Mouse (Mus musculus): Measurements from ENCODE around the gene Oxct2b. TPM values are rescaled to one million over a fixed set of nuclear protein-coding genes. Genes with fewer than 3 reads are reported as not detected.
A peak's percentile ranks its signal among the peaks of the same experiment; 100 is the strongest.

The Oxct2b gene
- polyA plus RNA-seq, 1 experiment, result 237 TPM

GRCm38 (mm10) chr4:123121286-123121685 lies 5.2 kb downstream of the Oxct2b start:
- Histone ChIP-seq H3K27ac (ENCODE audit: control insufficient read depth, insufficient read depth, low read depth, low read length) (no peak overlapping the region), H3K4me1 (ENCODE audit: control insufficient read depth, insufficient read depth, low read length) (peaks cover 5% of the 10 kb centered on the region)

GRCm38 (mm10) chr4:123126626-123127025 lies 10.6 kb downstream of the Oxct2b start:
- Histone ChIP-seq H3K36me3 (ENCODE audit: control insufficient read depth, insufficient read depth, low read length) (peaks cover 5% of the 10 kb centered on the region), H3K27ac (ENCODE audit: control insufficient read depth, insufficient read depth, low read depth, low read length) (no peak overlapping the region), H3K4me3 (ENCODE audit: control insufficient read depth, low read depth, low read length) (no peak overlapping the region), H3K4me1 (ENCODE audit: control insufficient read depth, insufficient read depth, low read length) (no peaks in the 10 kb centered on the region), H3K27me3 (ENCODE audit: control insufficient read depth, insufficient read depth, low read length) (no peaks in the 10 kb centered on the region)
- TF ChIP-seq CTCF (IDR thresholded peaks at IDR 0.05; ENCODE audit: control insufficient read depth, insufficient read depth, insufficient replicate concordance, low read depth, low read length), result no peak
- no peak for TF ChIP-seq POLR2A (IDR thresholded peaks at IDR 0.05; ENCODE audit: control insufficient read depth, low read depth, low read length)

More at GRCm38 (mm10) chr4:123121286-123121685, 5.2 kb downstream of the Oxct2b start:
- Histone ChIP-seq H3K36me3 (ENCODE audit: control insufficient read depth, insufficient read depth, low read length) (no peaks in the 10 kb centered on the region), H3K27me3 (ENCODE audit: control insufficient read depth, insufficient read depth, low read length) (no peaks in the 10 kb centered on the region), H3K4me3 (ENCODE audit: control insufficient read depth, low read depth, low read length) (no peak overlapping the region)
- TF ChIP-seq POLR2A (IDR thresholded peaks at IDR 0.05; ENCODE audit: control insufficient read depth, low read depth, low read length), result no peak
- TF ChIP-seq CTCF (IDR thresholded peaks at IDR 0.05; ENCODE audit: control insufficient read depth, insufficient read depth, insufficient replicate concordance, low read depth, low read length), result no peak

GRCm38 (mm10) chr4:123127051-123127450 lies 11.0 kb downstream of the Oxct2b start:
- Histone ChIP-seq H3K27ac (ENCODE audit: control insufficient read depth, insufficient read depth, low read depth, low read length) (no peak overlapping the region), H3K4me1 (ENCODE audit: control insufficient read depth, insufficient read depth, low read length) (no peaks in the 10 kb centered on the region), H3K36me3 (ENCODE audit: control insufficient read depth, insufficient read depth, low read length) (peaks cover 5% of the 10 kb centered on the region), H3K4me3 (ENCODE audit: control insufficient read depth, low read depth, low read length) (no peak overlapping the region), H3K27me3 (ENCODE audit: control insufficient read depth, insufficient read depth, low read length) (no peaks in the 10 kb centered on the region)
- no peak for TF ChIP-seq POLR2A (IDR thresholded peaks at IDR 0.05; ENCODE audit: control insufficient read depth, low read depth, low read length)
- TF ChIP-seq CTCF (IDR thresholded peaks at IDR 0.05; ENCODE audit: control insufficient read depth, insufficient read depth, insufficient replicate concordance, low read depth, low read length), result no peak

- peaks cover 1% of the 10 kb centered on the region; the same call in 1 of the 2 replicates for H3K36me3 ChIP-seq (ENCODE audit: control insufficient read depth, insufficient read depth, low read length)
- H3K27ac ChIP-seq (ENCODE audit: control insufficient read depth, insufficient read depth, low read depth, low read length), result no peak overlapping the region
- H3K27me3 ChIP-seq (ENCODE audit: control insufficient read depth, insufficient read depth, low read length), result no peaks in the 10 kb centered on the region
- no peak for TF ChIP-seq CTCF (IDR thresholded peaks at IDR 0.05; ENCODE audit: control insufficient read depth, insufficient read depth, insufficient replicate concordance, low read depth, low read length)
- H3K4me1 ChIP-seq (ENCODE audit: control insufficient read depth, insufficient read depth, low read length), result peaks cover 7% of the 10 kb centered on the region; the same call in 1 of the 2 replicates
- no peak overlapping the region for H3K4me3 ChIP-seq (ENCODE audit: control insufficient read depth, low read depth, low read length)
Measured at GRCm38 (mm10) chr4:123137551-123137950, 21.5 kb downstream of the Oxct2b start.

- H3K27me3 ChIP-seq (ENCODE audit: control insufficient read depth, insufficient read depth, low read length), result no peaks in the 10 kb centered on the region
- peak; percentile 93 for TF ChIP-seq POLR2A (IDR thresholded peaks at IDR 0.05; ENCODE audit: control insufficient read depth, low read depth, low read length)
- TF ChIP-seq CTCF (IDR thresholded peaks at IDR 0.05; ENCODE audit: control insufficient read depth, insufficient read depth, insufficient replicate concordance, low read depth, low read length), result no peak
- peak within 1 kb of the TSS; percentile 99 for H3K4me3 ChIP-seq (ENCODE audit: control insufficient read depth, low read depth, low read length)
- H3K4me1 ChIP-seq (ENCODE audit: control insufficient read depth, insufficient read depth, low read length), result peaks cover 7% of the 10 kb centered on the region; the same call in 1 of the 2 replicates
- H3K27ac ChIP-seq (ENCODE audit: control insufficient read depth, insufficient read depth, low read depth, low read length), result peak within 1 kb of the TSS; percentile 89
- H3K36me3 ChIP-seq (ENCODE audit: control insufficient read depth, insufficient read depth, low read length), result peaks cover 1% of the 10 kb centered on the region; the same call in 1 of the 2 replicates
Measured at GRCm38 (mm10) chr4:123139513-123140154, 23.6 kb downstream of the Oxct2b start, which contains the start of gene Ppie. TSS of gene Ppie (minus strand) at chr4:123139951.

- Histone ChIP-seq H3K4me3 (ENCODE audit: control insufficient read depth, low read depth, low read length) (no peak overlapping the region), H3K4me1 (ENCODE audit: control insufficient read depth, insufficient read depth, low read length) (no peaks in the 10 kb centered on the region), H3K27me3 (ENCODE audit: control insufficient read depth, insufficient read depth, low read length) (no peaks in the 10 kb centered on the region), H3K27ac (ENCODE audit: control insufficient read depth, insufficient read depth, low read depth, low read length) (no peak overlapping the region), H3K36me3 (ENCODE audit: control insufficient read depth, insufficient read depth, low read length) (no peaks in the 10 kb centered on the region)
- no peak for TF ChIP-seq CTCF (IDR thresholded peaks at IDR 0.05; ENCODE audit: control insufficient read depth, insufficient read depth, insufficient replicate concordance, low read depth, low read length)
- TF ChIP-seq POLR2A (IDR thresholded peaks at IDR 0.05; ENCODE audit: control insufficient read depth, low read depth, low read length), result no peak
Measured at GRCm38 (mm10) chr4:123147446-123148150, 31.5 kb downstream of the Oxct2b start.

- no peak overlapping the region for H3K4me3 ChIP-seq (ENCODE audit: control insufficient read depth, low read depth, low read length)
- no peaks in the 10 kb centered on the region for H3K36me3 ChIP-seq (ENCODE audit: control insufficient read depth, insufficient read depth, low read length)
- H3K4me1 ChIP-seq (ENCODE audit: control insufficient read depth, insufficient read depth, low read length), result no peaks in the 10 kb centered on the region
- no peak overlapping the region for H3K27ac ChIP-seq (ENCODE audit: control insufficient read depth, insufficient read depth, low read depth, low read length)
- TF ChIP-seq POLR2A (IDR thresholded peaks at IDR 0.05; ENCODE audit: control insufficient read depth, low read depth, low read length) (no peak), CTCF (IDR thresholded peaks at IDR 0.05; ENCODE audit: control insufficient read depth, insufficient read depth, insufficient replicate concordance, low read depth, low read length) (no peak)
- no peaks in the 10 kb centered on the region for H3K27me3 ChIP-seq (ENCODE audit: control insufficient read depth, insufficient read depth, low read length)
Measured at GRCm38 (mm10) chr4:123152003-123152402, 35.9 kb downstream of the Oxct2b start.
